Mouse (Mus musculus) lung, postnatal 14 days (tissue): ENCODE results near the gene Nup188.

Experiments used
- DNase-seq: peaks from one replicate; pipeline ENCODE4 v3.0.0; 2021

Nup188 gene

GRCm38 (mm10) chr2:30393370-30393656 lies 107.1 kb downstream of the Nup188 start:
- DNase-seq: no peak
